Mouse (Mus musculus) testis, adult 2 months (tissue): Measurements from ENCODE around the gene Msantd3. TPM values are rescaled to one million over a fixed set of nuclear protein-coding genes. Genes with fewer than 3 reads are reported as not detected.

ENCODE experiments used
- H3K27ac ChIP-seq: fragments of 200-500 bp; 2 replicates; pipeline ENCODE4 v1.5.1; 2012; ENCODE audit warnings: low read depth, low read length; ENCODE audit not compliant: control insufficient read depth, insufficient read depth
- H3K27me3 ChIP-seq: fragments of 200-500 bp; 2 replicates; pipeline ENCODE4 v1.6.1; 2012; ENCODE audit warnings: mild to moderate bottlenecking, low read length, moderate library complexity; ENCODE audit not compliant: control insufficient read depth, insufficient read depth
- H3K36me3 ChIP-seq: fragments of 200-500 bp; 2 replicates; pipeline ENCODE4 v1.6.1; 2012; ENCODE audit warnings: mild to moderate bottlenecking, low read length; ENCODE audit not compliant: control insufficient read depth, insufficient read depth
- H3K4me1 ChIP-seq: fragments of 200-500 bp; 2 replicates; pipeline ENCODE4 v1.6.1; 2012; ENCODE audit warnings: low read length; ENCODE audit not compliant: control insufficient read depth, insufficient read depth
- H3K4me3 ChIP-seq: fragments of 200-500 bp; 2 replicates; pipeline ENCODE4 v1.5.1; 2012; ENCODE audit warnings: low read depth, mild to moderate bottlenecking, low read length, moderate library complexity, mixed read lengths; ENCODE audit not compliant: control insufficient read depth
- CTCF ChIP-seq: fragments of 200-500 bp; IDR thresholded peaks from 2 replicates; pipeline ENCODE4 v1.5.1; 2012; ENCODE audit warnings: low read depth, mild to moderate bottlenecking, inconsistent platforms, low read length, moderate library complexity; ENCODE audit not compliant: control insufficient read depth, insufficient read depth, insufficient replicate concordance
- POLR2A ChIP-seq: fragments of 200-500 bp; IDR thresholded peaks from 2 replicates; pipeline ENCODE4 v1.6.1; 2012; ENCODE audit warnings: low read depth, mild to moderate bottlenecking, inconsistent platforms, low read length, moderate library complexity; ENCODE audit not compliant: control insufficient read depth
- polyA plus RNA-seq: library from polyadenylated mRNA; depleted of rRNA; stranded (reverse); fragments of >200 nt; gene quantifications from 2 replicates; pipeline ENCODE4 v1.2.3, GENCODE M21; 2012; rRNA removed

The Msantd3 gene
- polyA plus RNA-seq, result 4.3 and 6.0 TPM in 2 replicates

DNA sequence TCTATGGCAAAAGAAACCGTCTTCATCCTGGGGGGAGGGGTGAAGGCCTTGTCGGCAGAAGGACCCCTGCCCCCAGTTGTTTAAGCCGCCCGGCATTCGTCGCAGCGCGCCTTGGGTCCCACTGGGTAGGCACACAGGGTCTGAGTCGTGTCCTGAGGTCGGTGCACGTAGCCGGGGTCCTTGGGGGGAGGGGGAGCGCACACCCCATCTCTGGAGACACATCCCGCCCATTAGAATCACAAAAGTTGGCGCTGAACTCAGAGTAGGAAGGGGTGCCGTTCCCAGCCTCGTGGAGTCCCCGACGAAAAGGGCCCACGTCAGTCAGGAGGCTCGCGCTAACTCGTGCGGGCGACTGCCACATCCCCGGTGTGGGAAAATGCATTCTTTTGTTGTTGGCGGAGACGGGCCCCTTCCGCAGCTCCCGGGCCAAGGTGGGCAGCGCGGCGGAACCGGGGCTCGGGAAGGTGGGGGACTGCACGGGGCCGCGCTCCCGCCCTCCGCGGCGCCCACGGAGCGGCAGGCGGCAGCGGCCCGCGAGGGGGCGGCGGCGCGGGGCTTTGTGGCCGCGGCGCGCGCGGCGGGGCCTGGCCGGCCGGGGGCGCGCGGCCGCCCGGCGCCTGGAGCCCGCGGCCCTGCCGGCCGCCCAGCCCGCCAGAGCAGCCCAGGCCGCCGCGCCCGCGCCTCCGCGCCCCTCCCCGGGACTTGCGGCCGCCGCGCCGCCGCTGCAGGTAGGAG lies at the start of gene Msantd3:
Gene Msantd3, plus strand, starts transcription at position 95 of the 735 bp plus-strand sequence.
- peak within 1 kb of the TSS; percentile 90 for H3K4me3 ChIP-seq
- H3K36me3 ChIP-seq, result no peaks in the 10 kb centered on the region
- TF ChIP-seq POLR2A (no peak), CTCF (no peak)
- peaks cover 10% of the 10 kb centered on the region for H3K4me1 ChIP-seq
- H3K27ac ChIP-seq, result peak within 1 kb of the TSS; percentile 59
- no peaks in the 10 kb centered on the region for H3K27me3 ChIP-seq

DNA sequence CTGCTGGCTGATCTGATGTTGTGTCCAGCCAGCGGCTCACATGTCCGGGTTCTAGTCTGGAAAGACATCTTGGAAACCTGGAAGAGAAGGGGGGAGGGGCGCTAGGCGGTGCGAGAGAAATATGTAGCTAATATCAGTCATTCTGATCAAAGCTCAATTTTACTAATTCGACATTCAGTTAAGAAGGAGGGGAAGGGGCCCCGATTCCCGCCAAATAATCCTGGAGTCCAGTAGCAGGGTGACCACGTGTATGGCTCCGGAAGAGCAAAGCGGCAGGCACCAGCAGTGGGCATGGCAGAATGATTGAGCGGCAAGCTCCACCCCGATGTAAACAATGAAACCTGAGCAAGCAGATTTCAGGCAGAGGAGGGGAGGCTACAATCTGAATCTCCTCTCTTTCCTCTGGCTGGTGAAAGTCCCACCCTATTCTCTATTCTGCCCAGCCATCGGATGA lies 48.4 kb upstream of the Msantd3 start:
- no peak overlapping the region for H3K27ac ChIP-seq
- H3K4me1 ChIP-seq, result peaks cover 4% of the 10 kb centered on the region
- H3K36me3 ChIP-seq, result no peaks in the 10 kb centered on the region
- H3K27me3 ChIP-seq, result no peaks in the 10 kb centered on the region
- H3K4me3 ChIP-seq, result no peak overlapping the region; the same call in 1 of the 2 replicates
- TF ChIP-seq CTCF, result no peak
- TF ChIP-seq POLR2A, result no peak

- Histone ChIP-seq H3K4me3 (no peak overlapping the region), H3K27me3 (no peaks in the 10 kb centered on the region), H3K36me3 (no peaks in the 10 kb centered on the region), H3K4me1 (peaks cover 4% of the 10 kb centered on the region), H3K27ac (no peak overlapping the region)
- TF ChIP-seq CTCF (no peak), POLR2A (no peak)
These were observed 47.2 kb upstream of the Msantd3 start for GRCm38 (mm10) chr4:48492510-48492909.

- TF ChIP-seq POLR2A (no peak), CTCF (no peak)
- Histone ChIP-seq H3K27me3 (no peaks in the 10 kb centered on the region), H3K36me3 (no peaks in the 10 kb centered on the region), H3K4me3 (no peak overlapping the region), H3K27ac (no peak overlapping the region), H3K4me1 (no peaks in the 10 kb centered on the region)
These were observed 28.9 kb upstream of the Msantd3 start for GRCm38 (mm10) chr4:48510861-48511260.

DNA sequence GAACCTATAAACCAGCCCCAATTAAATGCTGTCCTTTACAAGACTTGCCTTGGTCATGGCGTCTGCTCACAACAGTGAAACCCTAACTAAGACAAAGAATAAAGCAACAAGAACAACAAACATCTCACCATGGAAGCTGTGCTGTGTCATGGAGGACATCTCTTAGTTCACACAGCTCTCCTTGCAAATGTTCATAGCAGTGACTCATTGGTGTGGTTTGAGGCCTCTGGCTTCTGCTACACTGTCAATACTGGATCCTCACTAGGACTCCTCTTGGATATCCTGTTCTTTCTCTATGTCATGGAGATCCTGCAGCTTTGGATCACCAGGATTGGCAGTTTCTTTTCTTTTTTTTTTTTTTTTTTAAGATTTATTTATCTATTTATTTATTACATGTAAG lies 10.2 kb upstream of the Msantd3 start:
- no peaks in the 10 kb centered on the region for H3K36me3 ChIP-seq
- H3K27ac ChIP-seq, result no peak overlapping the region
- no peaks in the 10 kb centered on the region for H3K27me3 ChIP-seq
- TF ChIP-seq POLR2A (no peak), CTCF (no peak)
- H3K4me3 ChIP-seq, result no peak overlapping the region
- H3K4me1 ChIP-seq, result no peaks in the 10 kb centered on the region

DNA sequence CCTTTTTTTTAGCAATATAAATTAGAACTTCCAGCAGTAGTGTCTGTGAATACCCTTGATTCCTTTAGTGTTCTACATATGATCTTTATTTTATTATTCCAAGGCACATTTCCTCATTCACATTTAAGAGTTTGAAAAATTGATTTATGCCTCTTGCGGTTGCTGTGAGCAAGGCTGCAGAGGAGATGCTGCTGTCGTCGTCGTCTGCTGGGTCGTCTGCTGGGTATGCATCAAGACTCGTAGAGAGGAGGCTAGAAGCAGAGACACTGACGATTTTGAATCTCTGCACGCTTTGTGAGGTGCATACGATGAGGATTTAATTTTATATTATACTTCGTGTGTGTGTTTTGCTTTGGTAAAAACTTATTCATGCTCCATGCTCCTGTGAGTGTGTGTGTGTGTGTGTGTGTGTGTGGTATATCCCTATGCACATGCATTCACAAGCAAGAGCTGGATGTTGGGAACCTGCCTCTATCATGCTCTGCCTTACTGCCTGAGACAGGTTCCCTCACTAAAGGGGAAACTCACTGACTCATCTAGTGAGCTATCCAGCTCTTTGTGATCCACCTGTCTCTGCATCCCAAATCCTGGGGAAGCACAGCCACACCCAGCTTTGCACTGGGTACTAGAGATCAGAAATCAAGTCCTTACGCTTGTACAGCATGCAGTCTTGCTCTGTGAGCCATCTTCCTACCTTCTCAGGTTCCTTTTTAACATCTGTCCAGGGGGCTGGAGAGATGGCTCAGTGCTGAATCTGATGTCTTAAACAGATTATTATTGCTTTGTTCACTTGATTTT lies 7.7 kb upstream of the Msantd3 start:
- Histone ChIP-seq H3K36me3 (no peaks in the 10 kb centered on the region), H3K27me3 (no peaks in the 10 kb centered on the region), H3K4me3 (no peak overlapping the region), H3K27ac (no peak overlapping the region), H3K4me1 (no peaks in the 10 kb centered on the region)
- TF ChIP-seq POLR2A (no peak), CTCF (no peak)

GRCm38 (mm10) chr4:48536275-48536674 lies 3.5 kb upstream of the Msantd3 start:
- Histone ChIP-seq H3K36me3 (no peaks in the 10 kb centered on the region), H3K4me1 (peaks cover 7% of the 10 kb centered on the region), H3K4me3 (no peak overlapping the region), H3K27me3 (no peaks in the 10 kb centered on the region), H3K27ac (no peak overlapping the region)
- TF ChIP-seq CTCF (no peak), POLR2A (no peak)
